Mouse (Mus musculus) WW6 (cell line): ENCODE measurements around the gene Cfd.

Experiments
- DNase-seq: peaks from one replicate; pipeline ENCODE4 v3.0.0-alpha.2; 2013; ENCODE audit warnings: low read depth, low spot score

Gene Cfd

GRCm38 (mm10) chr10:79890670-79891069 lies at the start of gene Cfd:
Gene Cfd, plus strand, starts transcription at chr10:79890853.
- no peak for DNase-seq

- no peak for DNase-seq
Measured at GRCm38 (mm10) chr10:79842322-79842721, 48.3 kb upstream of the Cfd start.

GRCm38 (mm10) chr10:79843476-79843875 lies 47.2 kb upstream of the Cfd start:
- DNase-seq, result no peak

GRCm38 (mm10) chr10:79846553-79846952 lies 44.1 kb upstream of the Cfd start:
- no peak for DNase-seq

- DNase-seq, result no peak
Measured at GRCm38 (mm10) chr10:79849941-79850628, 40.6 kb upstream of the Cfd start.

- no peak for DNase-seq
Measured at GRCm38 (mm10) chr10:79851653-79852052, 39.0 kb upstream of the Cfd start.

- DNase-seq, result no peak
Measured at GRCm38 (mm10) chr10:79852107-79852789, 38.4 kb upstream of the Cfd start.

GRCm38 (mm10) chr10:79852827-79853226 lies 37.8 kb upstream of the Cfd start:
- DNase-seq, result no peak

- DNase-seq, result no peak
Measured at GRCm38 (mm10) chr10:79853392-79853791, 37.3 kb upstream of the Cfd start.

GRCm38 (mm10) chr10:79853860-79854795 lies 36.5 kb upstream of the Cfd start, which contains the start of gene Ptbp1:
Gene Ptbp1, plus strand, starts transcription at chr10:79854427.
- DNase-seq, result peak; percentile 99

- DNase-seq, result peak; percentile 57
Measured at GRCm38 (mm10) chr10:79854801-79855541, 35.7 kb upstream of the Cfd start.

GRCm38 (mm10) chr10:79855558-79856184 lies 35.0 kb upstream of the Cfd start:
- DNase-seq, result no peak

GRCm38 (mm10) chr10:79856280-79856679 lies 34.4 kb upstream of the Cfd start:
- DNase-seq, result no peak

GRCm38 (mm10) chr10:79856704-79857451 lies 33.8 kb upstream of the Cfd start:
- no peak for DNase-seq

- DNase-seq, result no peak
Measured at GRCm38 (mm10) chr10:79857452-79857811, 33.2 kb upstream of the Cfd start.

- DNase-seq, result no peak
Measured at GRCm38 (mm10) chr10:79857894-79858293, 32.8 kb upstream of the Cfd start.

- DNase-seq, result no peak
Measured at GRCm38 (mm10) chr10:79858416-79859074, 32.1 kb upstream of the Cfd start.

- DNase-seq, result no peak
Measured at GRCm38 (mm10) chr10:79859116-79859515, 31.5 kb upstream of the Cfd start.

- no peak for DNase-seq
Measured at GRCm38 (mm10) chr10:79860079-79860911, 30.4 kb upstream of the Cfd start.
